Mouse (Mus musculus): ENCODE measurements around the gene Ramp2.
A peak's percentile ranks its signal among the peaks of the same experiment; 100 is the strongest.

The Ramp2 gene

DNA sequence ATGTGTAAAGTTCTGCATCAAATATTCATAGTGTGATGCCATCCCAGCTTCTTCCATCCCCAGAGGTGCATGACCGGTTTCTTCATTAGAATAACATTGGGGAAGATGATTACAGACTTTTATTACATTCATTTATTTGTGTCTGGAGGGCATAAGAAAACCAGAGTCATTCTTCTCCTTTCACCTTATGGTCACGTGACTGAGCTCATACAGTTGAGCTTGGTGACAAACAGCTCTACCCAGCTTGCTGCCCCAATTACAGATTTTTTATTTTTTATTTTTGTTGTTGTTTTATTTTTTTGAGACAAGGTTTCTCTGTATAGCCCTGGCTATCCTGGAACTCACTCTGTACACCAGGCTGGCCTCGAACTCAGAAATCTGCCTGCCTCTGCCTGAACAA, 26.6 kb downstream of the Ramp2 start:
- no peak for DNase-seq

DNA sequence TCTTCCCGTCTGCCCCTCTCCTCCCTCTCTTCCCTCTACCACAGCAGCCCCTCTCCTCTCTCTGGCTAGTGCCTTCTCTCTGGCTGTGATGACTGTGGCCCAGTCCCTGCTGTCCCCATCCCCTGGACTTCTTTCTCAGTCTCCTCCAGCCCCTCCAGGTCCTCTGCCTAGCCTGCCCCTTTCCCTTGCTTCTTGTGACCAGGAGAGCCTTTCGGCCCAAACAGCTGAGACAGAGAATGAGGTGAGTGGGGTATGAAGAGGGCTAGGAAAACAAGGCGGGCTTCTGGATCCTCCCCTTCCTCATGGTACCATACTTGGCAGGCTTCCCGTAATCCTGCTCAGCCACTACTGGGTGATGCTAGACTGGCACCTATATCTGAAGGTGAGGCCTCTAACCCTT, 29.5 kb downstream of the Ramp2 start:
- DNase-seq = no peak

DNA sequence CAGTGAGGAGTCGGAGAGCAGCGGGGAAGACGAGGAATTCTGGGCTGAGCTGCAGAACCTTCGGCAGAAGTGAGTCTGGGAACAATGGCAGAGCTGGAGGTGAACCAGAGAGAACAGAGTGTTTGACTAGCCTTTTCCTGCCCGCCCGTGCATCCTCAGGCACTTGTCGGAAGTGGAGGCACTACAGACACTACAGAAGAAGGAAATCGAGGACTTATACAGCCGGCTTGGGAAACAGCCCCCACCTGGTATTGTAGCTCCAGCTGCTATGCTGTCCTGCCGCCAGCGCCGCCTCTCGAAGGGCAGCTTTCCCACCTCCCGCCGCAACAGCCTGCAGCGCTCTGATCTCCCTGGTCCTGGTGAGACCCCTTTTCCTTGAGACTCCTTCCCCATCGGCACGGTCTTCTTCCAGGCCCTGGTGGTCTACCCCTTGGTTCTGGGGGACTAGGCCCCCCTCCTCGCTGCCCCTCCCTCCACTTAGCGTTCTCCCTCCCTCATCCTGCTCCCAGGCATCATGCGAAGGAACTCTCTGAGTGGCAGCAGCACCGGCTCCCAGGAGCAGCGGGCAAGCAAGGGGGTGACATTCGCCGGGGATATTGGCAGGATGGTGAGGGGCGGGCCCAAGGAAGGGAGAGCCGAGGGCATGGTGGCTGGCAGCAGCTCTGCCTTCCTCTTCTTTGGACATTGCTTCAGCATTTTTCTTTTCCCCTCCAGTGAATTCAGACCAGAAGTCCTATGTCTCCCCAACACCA, 30.7 kb downstream of the Ramp2 start:
- peak in 1 of 2 experiments; percentile 77 for DNase-seq

DNA sequence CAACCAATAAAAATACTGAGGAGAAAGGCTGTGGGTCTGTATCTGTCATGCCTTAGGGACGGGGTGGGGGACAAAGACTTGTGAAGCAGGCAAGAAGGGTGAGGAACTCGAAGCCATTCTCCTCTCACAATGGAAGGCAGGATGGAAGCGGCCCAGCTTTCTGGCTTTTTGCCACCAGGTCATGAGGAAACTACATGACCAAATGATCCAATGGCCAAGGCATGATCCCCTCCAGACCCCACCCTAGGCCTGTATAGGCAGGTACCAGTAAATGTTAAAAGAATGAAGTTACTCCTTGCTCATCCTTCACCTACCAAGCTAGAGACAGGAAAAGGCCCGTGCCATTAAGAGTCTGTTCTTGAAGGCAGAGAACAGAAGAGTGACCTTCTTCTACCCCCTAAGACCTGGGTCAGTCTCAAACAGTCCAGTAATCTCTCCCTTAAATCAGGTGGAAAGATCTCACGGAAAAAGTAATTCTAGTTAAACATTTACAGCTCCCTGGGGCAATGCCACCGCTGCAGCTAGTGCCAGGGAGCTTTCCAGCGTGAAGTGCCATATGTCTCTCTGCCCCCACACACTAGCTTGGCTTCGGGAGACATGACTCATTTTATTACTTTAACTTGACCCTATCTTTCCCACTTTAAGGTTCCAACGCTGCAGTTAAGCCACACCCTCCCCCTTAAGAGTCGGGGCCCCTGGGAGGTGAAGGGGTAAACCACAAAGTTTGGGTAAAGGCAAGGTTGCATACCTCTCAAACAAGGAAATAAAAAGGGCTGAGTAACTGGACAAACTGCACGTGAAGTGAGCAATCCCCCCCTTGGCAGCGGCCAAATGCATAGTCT, 31.8 kb downstream of the Ramp2 start:
- DNase-seq = peak; percentile 79 to 87

DNA sequence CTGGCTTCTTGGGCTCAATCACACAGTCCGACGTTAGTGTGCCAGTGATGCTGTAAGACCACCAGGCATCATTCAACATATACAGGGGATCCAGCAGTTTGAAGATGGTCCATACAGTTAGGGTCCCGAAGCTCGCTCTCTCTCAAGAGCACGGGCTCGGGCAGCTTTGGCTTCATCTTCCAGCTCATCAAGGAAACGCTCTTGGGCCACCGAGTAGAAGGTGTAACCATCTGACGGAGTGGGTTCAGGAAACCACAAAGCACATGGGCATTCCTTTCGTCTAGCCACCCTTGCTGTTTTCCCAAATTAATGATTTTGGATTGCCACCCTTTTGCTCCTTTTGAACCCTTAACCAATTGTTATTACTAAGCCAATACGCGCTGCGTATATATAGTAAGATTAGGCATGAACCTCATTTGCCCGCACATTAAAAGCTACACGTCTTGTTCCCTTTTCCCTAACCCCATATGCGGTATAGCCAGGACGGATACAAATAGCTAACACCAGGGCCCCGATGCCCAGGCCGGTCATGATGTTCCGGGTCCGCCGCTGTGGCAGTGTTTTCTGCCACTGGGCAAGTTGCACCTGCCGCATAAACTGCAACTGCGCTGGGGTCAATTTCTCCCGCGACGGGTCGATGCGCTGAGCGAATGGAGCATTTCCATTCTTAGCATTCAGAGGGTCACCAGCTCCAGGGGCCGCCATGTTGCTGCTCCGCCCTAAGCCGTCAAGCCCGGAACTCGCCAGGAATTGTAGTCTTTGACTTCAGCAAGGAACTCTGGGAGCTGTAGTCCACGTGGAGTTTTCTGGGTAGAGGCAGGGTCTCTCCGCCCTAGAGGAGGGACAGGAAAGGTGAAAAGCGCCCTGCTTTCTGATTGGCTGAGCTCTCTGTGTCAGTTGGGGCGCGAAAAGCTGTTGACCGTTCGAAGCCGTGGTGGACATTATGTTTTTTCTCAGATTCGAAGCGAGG, 32.7 kb downstream of the Ramp2 start, which contains the start of the genes Cntd1 and Coa3:
TSS of gene Cntd1 (plus strand) at position 790 of the 970 bp plus-strand sequence.
TSS of gene Coa3 (minus strand) at position 892 of the 970 bp plus-strand sequence.
- peak; percentile 90 to 94 for DNase-seq

DNA sequence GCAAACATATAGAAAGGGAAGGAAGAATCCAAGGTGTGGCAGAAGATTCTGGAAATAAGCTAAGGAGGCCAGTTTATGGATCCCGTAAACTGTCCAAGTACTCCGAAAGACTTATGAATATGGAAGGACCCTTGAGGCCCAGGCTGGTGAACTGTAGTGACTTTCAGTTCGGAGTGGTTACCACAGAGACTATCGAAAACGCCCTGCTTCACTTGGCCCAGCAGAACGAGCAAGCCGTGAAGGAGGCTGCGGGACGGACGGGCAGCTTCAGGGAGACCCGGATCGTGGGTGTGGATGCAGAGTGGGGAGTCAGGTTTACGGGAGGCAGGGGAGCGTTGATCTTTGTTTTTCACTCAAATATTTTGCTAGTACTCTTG, 33.4 kb downstream of the Ramp2 start:
- DNase-seq = no peak

DNA sequence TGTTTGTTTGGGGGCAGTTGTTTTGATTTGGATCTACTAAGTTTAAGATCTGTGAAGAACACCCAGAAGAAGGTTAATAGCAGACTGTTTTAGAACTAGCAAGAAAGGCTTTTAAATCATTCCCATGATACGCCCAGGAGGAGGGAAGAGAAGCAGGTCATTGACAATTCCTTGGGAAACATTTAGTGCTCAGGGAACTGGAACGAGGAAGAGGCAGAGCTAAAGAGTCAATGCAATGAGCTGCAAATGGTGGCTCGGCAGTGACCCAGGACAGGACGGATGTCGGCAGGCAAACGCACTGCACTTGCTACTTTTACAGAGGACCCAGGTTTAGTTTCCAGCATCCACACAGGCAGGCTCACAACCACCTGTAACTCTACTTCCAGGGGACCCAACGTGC, 35.0 kb downstream of the Ramp2 start:
- no peak for DNase-seq

DNA sequence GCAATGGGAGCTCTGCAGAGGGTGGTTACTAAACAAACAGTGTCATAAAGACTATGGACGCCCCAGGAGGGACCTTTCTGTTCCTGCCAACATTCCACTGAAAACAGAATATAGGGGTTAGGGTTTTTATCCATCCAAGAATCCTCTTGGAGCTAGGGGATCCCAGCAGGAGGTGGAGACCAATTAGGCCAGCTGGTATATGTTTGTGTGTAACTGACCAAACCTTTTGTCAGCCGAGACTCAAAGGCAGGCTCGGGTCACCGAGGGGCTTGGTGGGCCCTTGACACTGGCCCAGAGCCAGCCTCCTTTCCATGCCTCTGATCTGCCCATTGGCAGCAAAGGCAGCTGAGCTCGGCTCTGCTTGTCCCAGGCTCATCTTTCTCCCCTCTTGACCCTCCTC, 37.1 kb downstream of the Ramp2 start:
- DNase-seq = no peak

DNA sequence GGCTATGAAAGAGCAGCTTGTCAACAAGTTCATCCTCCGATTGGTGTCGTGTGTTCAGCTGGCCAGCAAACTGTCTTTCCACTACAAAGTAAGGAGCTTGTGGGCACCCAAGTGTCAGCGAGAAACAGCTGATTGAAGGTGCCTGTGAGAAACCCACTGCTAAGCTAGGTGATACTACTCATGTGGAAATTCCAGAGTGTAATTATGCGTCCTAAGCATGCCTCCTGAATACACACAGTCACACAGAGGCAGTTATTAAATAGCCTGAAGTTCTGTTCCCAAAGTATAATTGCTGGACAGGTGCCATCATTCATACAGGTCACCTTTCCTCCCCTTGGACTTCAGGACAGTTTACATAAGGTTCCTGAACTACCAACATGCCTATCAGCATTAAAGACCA, 38.0 kb downstream of the Ramp2 start:
- DNase-seq = peak in 1 of 2 experiments; percentile 70

DNA sequence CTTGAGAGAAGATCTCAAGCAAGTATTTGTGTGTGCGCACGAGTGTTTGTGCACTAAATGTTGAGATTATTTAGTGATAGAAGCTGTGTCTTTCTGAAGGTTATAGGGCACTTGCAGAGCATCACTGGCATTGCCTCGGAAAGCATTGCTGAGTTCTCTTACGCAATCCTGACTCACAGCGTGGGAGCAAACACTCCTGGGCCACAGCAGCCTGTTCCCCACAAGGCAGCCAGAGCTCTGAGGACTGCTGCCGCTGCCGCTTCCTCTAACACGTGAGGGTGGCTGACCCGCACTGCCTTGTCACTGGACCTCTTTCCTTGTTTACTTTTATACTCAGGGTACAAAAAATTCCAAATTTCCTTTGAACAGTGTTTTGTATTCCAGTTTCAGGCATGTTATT, 41.5 kb downstream of the Ramp2 start:
- peak in 1 of 2 experiments; percentile 65 for DNase-seq

DNA sequence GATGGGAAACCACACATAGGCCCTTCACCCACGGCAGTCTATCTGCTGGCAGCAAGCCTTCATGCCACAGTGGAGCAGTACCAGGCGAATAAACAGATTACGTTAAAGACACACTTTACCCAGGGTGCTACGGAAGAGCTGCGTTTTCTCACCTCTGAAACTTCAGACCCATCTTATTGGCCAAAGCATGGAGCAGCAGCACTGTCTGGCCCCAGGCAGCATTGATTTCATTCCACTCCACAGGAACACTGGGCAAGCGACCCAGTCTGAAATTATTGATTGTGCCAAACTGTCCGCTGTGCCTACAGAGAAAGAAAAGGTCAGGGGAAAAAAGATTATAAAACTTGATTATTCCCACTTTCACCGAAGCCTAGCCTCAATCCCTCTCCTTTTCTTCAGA, 45.4 kb downstream of the Ramp2 start:
- DNase-seq = no peak

DNA sequence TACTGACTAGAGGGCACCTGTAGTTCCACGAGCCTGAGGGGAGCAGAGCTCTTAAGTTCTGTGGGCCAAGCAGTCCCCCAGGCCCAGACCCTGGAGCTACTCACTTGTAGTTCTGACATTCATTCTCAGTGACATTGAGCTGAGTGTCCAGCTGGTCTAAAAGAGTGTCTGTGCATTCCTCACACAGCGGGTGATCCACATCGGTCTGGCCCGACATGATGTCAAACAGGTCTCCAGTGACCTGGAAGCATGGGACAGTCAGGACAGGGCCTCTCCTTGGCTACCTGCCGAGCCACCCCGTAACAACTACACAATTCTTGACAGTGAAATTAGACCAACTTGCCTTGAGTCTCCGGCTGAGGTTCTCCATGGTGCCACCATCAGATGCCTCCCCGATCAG, 49.4 kb downstream of the Ramp2 start:
- no peak for DNase-seq

DNA sequence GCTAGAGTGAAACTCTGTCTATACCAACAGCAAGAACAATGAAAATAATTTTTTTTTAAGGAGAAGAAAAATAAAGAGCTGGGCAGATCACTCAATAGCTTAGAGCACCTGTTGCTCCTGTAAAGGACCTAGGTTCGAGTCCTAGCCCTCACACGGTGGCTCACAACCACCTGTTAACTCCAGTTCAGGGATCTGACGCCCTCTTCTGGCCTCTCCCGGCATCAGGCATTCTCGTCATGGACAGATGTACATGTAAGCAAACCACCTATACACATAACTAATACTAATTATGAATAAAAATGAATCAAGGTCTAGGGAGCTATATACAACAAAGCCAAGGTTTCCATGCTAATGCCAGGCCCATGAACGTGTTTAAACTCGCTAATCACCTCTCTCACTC, 55.1 kb downstream of the Ramp2 start:
- no peak for DNase-seq

DNA sequence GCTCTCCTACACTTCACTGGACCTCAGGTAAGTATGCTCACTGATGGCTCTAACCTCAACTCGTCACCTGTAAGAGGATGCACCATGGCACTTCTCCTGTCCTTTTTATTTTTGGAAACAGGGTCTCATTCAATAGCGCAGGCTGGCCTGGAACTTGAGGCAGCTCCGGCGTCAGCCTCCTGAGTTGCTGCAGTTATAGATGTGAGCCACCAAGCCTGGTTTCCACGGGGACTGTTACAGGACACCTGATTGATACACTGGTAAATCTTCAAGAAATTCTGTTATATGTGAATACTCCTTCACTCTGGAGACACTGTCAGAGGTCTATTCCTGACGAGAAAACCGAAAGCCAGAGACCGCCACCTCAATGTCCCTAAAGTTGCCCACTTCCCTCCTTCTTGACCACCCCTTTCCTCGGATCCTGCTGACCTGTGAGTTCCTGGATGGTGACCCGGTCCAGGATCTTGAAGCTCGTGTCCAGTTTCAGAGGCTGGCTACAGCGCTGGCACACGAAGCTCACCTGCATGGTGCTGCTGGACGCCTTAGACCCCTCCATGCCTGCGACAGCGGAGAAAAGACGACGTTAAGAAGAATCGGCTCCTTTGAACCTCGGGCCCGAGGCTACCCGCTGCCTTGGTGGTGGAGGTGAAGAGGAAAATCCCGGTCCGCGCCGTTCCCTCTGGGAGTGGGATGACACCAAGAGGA, 55.6 kb downstream of the Ramp2 start:
- no peak for DNase-seq

DNA sequence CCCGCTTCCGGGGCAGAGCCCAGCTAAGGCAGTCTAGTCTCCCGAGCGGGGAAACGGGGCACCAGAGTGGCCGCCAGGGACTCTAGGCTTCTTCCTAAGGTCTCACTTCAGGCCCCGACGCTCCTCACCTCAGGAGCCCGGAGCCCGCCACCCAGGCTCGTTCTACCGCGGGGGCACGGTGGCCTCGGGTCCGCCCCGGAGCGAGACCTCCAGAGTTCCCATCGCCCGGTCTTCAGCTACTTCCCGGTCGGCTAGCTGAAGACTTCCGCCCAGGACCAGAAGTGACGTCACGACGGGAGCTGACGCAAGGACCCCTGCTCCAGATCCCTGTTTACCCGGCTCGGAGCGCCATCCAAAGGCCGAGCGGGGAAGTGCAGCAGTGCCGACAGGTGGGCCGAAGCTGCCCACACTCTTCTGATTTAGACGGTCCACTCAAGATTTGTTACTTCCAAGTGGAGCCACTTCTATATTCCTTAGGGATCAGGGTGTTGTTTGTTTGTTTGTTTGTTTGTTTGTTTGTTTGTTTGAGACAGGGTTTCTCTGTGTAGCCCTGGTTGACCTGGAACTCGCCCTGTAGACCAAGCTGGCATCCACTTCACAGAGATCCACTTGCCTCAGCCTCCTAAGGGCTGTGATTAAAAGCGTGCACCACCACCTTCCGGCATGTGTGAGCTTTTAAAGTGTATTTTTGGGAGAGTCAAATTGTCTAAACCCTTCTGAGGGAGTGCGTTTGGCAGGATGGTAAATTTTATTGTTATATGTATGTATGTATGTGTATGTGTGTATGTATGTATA, 56.4 kb downstream of the Ramp2 start, which contains the start of gene Becn1:
TSS of gene Becn1 (minus strand) at position 283 of the 795 bp plus-strand sequence.
- DNase-seq = peak; percentile 98 to 100

DNA sequence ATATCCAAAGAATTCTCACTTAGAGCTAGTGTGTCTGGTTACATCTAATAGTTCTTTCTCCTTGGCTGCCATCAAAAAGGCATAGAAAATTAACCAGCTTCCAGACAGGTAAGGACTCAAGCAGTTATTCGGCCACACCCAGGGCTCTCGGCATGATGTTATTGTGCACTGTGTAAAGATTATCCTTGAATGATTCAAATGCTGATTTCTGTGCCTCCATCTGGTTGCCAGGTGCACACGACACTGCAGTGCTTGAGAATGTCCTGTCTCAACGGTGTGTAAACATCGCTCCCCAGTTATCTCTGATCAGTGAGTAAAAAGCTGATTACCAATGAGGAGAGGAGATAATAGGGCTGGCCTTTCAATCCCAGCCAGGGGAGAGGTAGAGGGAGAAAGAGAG, 61.9 kb downstream of the Ramp2 start:
- no peak for DNase-seq
